Mouse (Mus musculus): ENCODE data around the gene Rps27a. TPM values are rescaled to one million over a fixed set of nuclear protein-coding genes. Genes with fewer than 3 reads are reported as not detected.
A peak's percentile ranks its signal among the peaks of the same experiment; 100 is the strongest.
"Not testable (repeated sequence)": the region's sequence is repeated elsewhere in the genome, so short reads cannot be mapped to it uniquely, and the experiment has no call there.

Gene Rps27a
- polyA plus RNA-seq, 1 experiment = 14.1 TPM

DNA sequence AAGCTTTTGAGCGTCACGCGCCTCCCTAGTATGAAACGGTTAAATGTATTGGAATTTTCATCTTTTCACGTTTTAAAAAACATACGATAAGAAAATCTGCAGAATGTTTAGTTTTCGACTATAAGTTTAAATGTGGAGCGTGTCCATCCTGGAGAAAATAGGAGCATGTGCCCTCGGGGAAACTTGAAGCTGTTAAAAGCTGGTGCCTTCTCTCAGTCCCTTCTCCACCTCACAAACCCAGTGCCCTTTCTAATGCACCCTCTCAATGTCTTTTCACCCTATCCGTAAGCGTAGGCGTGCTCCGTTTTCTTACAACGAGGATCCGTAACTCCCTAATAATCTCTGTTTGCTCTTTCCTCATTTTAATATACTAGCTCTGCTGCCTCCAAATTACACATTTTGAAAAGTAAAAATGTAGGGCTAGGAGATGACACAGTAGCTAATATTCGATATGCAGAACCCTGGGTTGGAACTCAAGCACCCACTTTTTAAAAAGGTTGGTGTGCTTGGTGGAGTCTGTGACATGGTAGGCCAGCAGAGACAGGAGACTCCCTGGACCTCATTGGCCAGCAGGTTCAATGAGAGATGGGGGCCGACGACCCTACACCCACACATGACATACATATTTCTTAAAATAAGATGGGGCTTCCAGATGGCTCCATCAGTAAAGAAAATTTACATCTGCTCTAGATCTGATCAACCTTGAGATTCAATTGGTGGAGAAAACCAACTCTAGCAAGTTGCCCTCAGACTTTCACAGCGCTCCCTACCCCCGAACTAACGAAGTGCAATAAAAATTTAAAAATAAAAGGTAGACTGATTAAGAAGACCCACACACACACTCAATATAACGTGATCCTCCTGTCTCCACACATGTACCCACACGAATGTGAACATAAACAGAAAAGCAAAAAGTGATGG lies 855 bp upstream of the Rps27a start:
- Histone ChIP-seq H3K9me3 (ENCODE audit: control insufficient read depth, low read length) (no peaks in the 10 kb centered on the region), H3K4me3 (replicated peaks) (peak overlapping the region; percentile 77)
- TF ChIP-seq TAL1 (IDR thresholded peaks at IDR 0.05; ENCODE audit: low read length) (no peak), GATA1 (IDR thresholded peaks at IDR 0.05; ENCODE audit: low read length) (no peak)

DNA sequence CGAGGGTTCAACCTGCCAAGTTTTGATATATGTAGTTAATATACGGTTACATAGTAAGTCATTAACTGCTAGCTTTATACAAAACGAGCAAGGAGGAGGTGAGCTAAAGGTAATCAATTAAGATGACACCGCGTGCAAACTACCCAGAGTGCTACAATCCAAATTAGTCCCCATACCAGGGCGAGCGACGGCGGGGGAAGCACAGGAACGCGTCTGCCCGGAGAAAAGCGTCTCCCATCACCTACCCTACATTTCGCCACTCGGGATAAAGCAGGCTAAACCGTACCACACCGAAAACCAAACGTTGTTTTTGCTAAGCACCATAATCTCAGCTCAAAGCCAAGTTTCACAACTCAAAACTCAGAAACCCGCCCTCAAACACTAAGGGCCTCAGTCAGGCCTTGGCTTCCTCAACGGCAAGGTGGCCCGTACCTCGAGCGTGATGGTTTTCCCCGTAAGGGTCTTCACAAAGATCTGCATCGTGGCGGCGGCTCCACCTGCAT lies 609 bp downstream of the Rps27a start:
- Histone ChIP-seq H3K27me3 (ENCODE audit: control insufficient read depth) (no peaks in the 10 kb centered on the region), H3K9me3 (ENCODE audit: control insufficient read depth, low read length) (no peaks in the 10 kb centered on the region), H3K4me1 (ENCODE audit: control insufficient read depth) (peaks cover 30% of the 10 kb centered on the region), H3K4me3 (replicated peaks) (peak overlapping the region; percentile 77), H3K36me3 (ENCODE audit: control insufficient read depth) (peaks cover 45% of the 10 kb centered on the region)
- TF ChIP-seq TAL1 (IDR thresholded peaks at IDR 0.05; ENCODE audit: low read length) (no peak), GATA1 (IDR thresholded peaks at IDR 0.05; ENCODE audit: low read length) (no peak)

More for the DNA sequence above, 855 bp upstream of the Rps27a start:
- peaks cover 30% of the 10 kb centered on the region for H3K4me1 ChIP-seq (ENCODE audit: control insufficient read depth)
- peaks cover 33% of the 10 kb centered on the region for H3K36me3 ChIP-seq (ENCODE audit: control insufficient read depth)
- H3K27me3 ChIP-seq (ENCODE audit: control insufficient read depth) = no peaks in the 10 kb centered on the region

DNA sequence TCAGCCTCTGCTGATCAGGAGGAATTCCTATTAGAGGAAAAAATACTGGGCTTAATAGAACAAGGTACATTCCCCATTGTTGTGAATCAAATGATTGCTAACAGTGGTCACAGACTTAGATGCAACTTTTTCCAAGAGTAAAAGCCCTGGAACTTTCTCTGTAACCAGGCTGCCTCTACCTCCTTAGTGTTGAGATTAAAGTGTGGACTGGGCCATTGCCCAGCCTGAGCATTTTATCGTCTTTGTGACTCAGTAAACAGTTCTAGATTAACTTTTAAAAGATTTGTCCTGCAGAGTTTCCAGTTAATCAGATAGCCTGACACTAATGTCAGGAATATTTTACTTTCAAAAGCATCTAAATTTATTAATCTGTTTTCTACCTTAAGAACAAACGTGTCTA lies 1.1 kb downstream of the Rps27a start:
- peaks cover 30% of the 10 kb centered on the region for H3K4me1 ChIP-seq (ENCODE audit: control insufficient read depth)
- no peaks in the 10 kb centered on the region for H3K27me3 ChIP-seq (ENCODE audit: control insufficient read depth)
- H3K9me3 ChIP-seq (ENCODE audit: control insufficient read depth, low read length) = no peaks in the 10 kb centered on the region
- peaks cover 48% of the 10 kb centered on the region for H3K36me3 ChIP-seq (ENCODE audit: control insufficient read depth)
- TF ChIP-seq GATA1 (IDR thresholded peaks at IDR 0.05; ENCODE audit: low read length) (no peak), TAL1 (IDR thresholded peaks at IDR 0.05; ENCODE audit: low read length) (no peak)
- peak overlapping the region; percentile 77 for H3K4me3 ChIP-seq (replicated peaks)

DNA sequence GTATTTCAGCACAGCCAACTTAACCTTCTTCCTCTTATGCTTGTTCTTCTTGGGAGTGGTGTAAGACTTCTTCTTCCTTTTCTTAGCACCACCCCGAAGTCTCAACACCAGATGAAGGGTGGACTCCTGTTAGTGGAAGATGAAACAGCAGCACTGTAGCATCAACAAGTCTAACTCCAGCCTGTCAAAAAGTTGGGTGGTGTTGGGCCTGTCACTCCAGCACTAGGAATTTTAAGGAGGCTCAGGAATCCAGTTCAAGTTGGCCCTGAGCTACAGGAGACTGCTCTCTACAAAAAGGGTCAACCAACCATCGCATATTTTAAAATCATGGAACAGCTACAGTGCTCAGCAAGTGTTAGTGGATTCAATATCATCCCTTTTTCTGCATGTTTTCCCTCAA lies 1.6 kb downstream of the Rps27a start:
- H3K36me3 ChIP-seq (ENCODE audit: control insufficient read depth) = peaks cover 51% of the 10 kb centered on the region
- H3K9me3 ChIP-seq (ENCODE audit: control insufficient read depth, low read length); H3K27me3 ChIP-seq (ENCODE audit: control insufficient read depth): not testable (repeated sequence)
- H3K4me1 ChIP-seq (ENCODE audit: control insufficient read depth) = peaks cover 30% of the 10 kb centered on the region
- H3K4me3 ChIP-seq (replicated peaks) = peak overlapping the region; percentile 77

DNA sequence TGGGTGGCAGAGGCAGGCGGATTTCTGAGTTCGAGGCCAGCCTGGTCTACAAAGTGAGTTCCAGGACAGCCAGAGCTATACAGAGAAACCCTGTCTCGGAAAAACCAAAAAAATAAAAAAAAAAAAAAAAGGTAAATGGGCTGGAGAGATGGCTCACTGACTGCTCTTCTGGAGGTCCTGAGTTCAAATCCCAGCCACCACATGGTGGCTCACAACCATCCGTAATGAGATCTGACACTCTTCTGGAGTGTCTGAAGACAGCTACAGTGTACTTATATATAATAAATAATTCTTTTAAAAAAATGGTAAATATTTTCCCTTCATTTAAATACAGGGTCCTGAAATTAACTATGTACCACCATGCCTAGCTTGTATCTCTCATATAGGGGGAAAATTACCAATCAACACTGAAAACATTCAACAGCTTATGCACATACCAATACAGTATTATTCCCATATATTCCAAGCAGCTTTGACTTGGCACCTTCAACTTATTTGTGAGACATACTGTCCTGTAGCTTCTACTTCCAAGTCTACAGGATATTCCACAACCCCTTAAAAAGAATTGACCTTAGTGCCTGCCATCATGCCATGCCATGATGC lies 2.7 kb downstream of the Rps27a start:
- H3K9me3 ChIP-seq (ENCODE audit: control insufficient read depth, low read length); H3K4me3 ChIP-seq (replicated peaks): not testable (repeated sequence)
- peaks cover 61% of the 10 kb centered on the region for H3K36me3 ChIP-seq (ENCODE audit: control insufficient read depth)

DNA sequence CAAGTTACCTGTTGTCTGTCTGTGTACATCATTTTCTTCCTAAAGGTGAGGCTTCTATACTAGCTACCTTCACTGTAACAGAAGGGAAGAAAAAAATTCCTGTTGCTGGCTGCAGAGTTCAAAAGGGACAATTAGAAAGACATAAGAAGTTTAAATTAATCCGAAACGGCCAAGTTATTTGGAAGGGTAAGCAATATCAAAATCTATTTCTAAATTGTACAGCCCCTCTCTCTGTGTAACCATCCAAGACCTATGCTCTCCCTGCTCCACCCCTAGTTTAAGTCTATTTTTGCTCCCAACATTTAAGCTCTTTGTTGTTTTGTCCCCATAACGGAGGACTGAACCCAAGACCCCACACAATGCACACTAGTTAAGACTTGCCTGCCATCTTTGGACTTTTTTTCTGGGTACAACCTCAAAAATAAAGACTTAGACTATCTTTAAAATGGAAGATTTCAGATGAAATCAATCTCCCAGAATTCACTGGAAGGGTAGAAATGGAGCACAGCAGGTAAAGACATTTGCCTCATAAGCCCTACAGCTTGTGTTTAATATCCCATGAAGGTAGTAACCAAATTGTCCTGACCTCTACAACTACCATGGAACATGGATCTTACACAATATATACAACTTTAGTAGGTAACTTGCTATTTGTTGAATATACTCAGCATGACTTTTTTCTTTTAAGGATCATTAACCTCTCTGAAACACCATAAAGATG lies 3.5 kb downstream of the Rps27a start:
- Histone ChIP-seq H3K4me1 (ENCODE audit: control insufficient read depth) (peaks cover 26% of the 10 kb centered on the region), H3K36me3 (ENCODE audit: control insufficient read depth) (peaks cover 68% of the 10 kb centered on the region), H3K4me3 (replicated peaks) (no peak overlapping the region), H3K9me3 (ENCODE audit: control insufficient read depth, low read length) (no peaks in the 10 kb centered on the region), H3K27me3 (ENCODE audit: control insufficient read depth) (no peaks in the 10 kb centered on the region)
- no peak for TF ChIP-seq GATA1 (IDR thresholded peaks at IDR 0.05; ENCODE audit: low read length)
- no peak for TF ChIP-seq TAL1 (IDR thresholded peaks at IDR 0.05; ENCODE audit: low read length)

More for the DNA sequence above, 2.7 kb downstream of the Rps27a start:
- H3K4me1 ChIP-seq (ENCODE audit: control insufficient read depth) = peaks cover 30% of the 10 kb centered on the region
- not testable (repeated sequence) for H3K27me3 ChIP-seq (ENCODE audit: control insufficient read depth)

DNA sequence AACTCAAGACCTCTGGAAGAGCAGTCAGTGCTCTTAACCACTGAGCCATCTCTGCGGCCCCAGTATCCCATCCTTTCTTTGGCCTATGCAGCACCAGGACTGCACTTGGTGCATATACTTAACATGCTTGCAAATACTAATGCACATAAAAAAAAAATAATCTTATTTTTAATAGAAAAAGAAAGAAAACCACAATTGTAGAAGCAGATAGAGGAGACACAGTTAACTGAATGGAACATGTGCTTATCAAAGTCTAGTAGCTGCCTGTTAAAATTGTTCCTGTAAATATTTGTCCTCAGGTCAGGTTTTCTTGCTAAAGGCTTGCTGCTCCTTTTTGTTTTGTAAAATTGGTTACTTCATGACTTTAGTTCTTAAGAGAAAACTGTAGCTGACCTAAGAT lies 9.7 kb downstream of the Rps27a start:
- peaks cover 83% of the 10 kb centered on the region for H3K36me3 ChIP-seq (ENCODE audit: control insufficient read depth)
- H3K27me3 ChIP-seq (ENCODE audit: control insufficient read depth) = no peaks in the 10 kb centered on the region
- no peak for TF ChIP-seq GATA1 (IDR thresholded peaks at IDR 0.05; ENCODE audit: low read length)
- no peak for TF ChIP-seq TAL1 (IDR thresholded peaks at IDR 0.05; ENCODE audit: low read length)
- no peaks in the 10 kb centered on the region for H3K4me1 ChIP-seq (ENCODE audit: control insufficient read depth)
- H3K9me3 ChIP-seq (ENCODE audit: control insufficient read depth, low read length) = no peaks in the 10 kb centered on the region
- H3K4me3 ChIP-seq (replicated peaks) = no peak overlapping the region

DNA sequence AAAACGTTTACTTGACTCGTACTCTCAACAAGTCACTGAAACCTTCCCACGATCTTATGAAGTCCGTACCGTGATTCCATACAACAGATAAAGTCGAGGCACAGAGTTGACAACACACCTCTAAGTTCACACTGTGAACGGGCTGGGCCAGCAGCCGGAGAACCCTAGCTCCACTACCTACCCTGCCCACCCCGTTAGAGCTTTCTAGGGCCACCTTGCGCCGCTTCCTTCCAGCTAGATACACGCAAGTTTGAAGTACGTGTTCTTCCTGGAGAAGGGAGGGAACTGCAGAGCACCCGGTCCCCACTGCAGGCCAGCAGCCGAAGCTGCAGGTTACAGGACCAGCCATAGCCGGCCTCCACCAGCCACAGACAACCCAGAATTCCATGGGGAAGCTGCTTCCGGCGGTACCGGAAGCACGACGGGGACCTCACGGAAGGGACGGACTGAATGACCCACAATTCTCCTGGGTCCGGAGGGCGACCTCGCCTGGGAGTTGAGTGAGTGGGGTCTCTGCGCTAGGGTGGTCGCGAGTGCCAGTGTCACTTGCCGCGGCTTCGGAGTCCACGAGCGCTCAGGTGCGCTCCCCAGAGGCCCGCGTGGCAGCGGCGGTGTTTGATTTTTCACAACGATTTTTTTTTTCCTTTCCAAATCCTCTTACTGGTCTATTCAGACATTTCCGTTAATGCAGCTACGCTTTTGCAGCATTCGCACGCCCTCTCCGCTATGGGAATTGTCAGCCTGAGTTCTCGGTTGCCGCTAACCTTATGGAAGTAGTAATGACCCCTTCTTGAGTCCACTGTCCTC lies 21.7 kb downstream of the Rps27a start, which contains the start of gene Mtif2:
Mtif2 (plus strand) TSS at position 421 of the 807 bp plus-strand sequence.
- Histone ChIP-seq H3K4me3 (replicated peaks) (peak within 1 kb of the TSS; percentile 89), H3K36me3 (ENCODE audit: control insufficient read depth) (peaks cover 20% of the 10 kb centered on the region), H3K4me1 (ENCODE audit: control insufficient read depth) (peaks cover 32% of the 10 kb centered on the region), H3K27me3 (ENCODE audit: control insufficient read depth) (peaks cover 2% of the 10 kb centered on the region; the same call in 1 of the 2 replicates), H3K9me3 (ENCODE audit: control insufficient read depth, low read length) (no peaks in the 10 kb centered on the region)
- no peak for TF ChIP-seq TAL1 (IDR thresholded peaks at IDR 0.05; ENCODE audit: low read length)
- no peak for TF ChIP-seq GATA1 (IDR thresholded peaks at IDR 0.05; ENCODE audit: low read length)
